Mouse (Mus musculus): ENCODE measurements around the gene Pex1.

GRCm38 (mm10) chr5:3651621-3652020 lies 55.8 kb downstream of the Pex1 start:
- TF ChIP-seq CTCF (IDR thresholded peaks at IDR 0.05; ENCODE audit: insufficient read depth, low read length) (no peak), POLR2A (IDR thresholded peaks at IDR 0.05; ENCODE audit: borderline replicate concordance, extremely low read depth, low read depth, low read length) (no peak)

Data from lung, adult 2 months (tissue).